Mouse (Mus musculus) small intestine, adult 2 months (tissue): ENCODE results near the gene Lrrc27.

Experiments used
- CTCF ChIP-seq: fragments of 200-500 bp; IDR thresholded peaks from 2 replicates; pipeline ENCODE4 v1.5.1; 2012; ENCODE audit warnings: low read depth, mild to moderate bottlenecking, control low read depth, inconsistent platforms, low read length, moderate library complexity, mixed read lengths; ENCODE audit not compliant: insufficient replicate concordance, insufficient read length; ENCODE audit errors: extremely low read depth
- POLR2A ChIP-seq: fragments of 200-500 bp; IDR thresholded peaks from 2 replicates; pipeline ENCODE4 v1.6.1; 2012; ENCODE audit warnings: low read depth, mild to moderate bottlenecking, control low read depth, inconsistent platforms, low read length, moderate library complexity

- TF ChIP-seq CTCF (no peak), POLR2A (no peak)
Observed at GRCm38 (mm10) chr7:139279571-139279970, 66.8 kb downstream of the Lrrc27 start.
